Mouse (Mus musculus): ENCODE measurements around the gene Zfp692.

Gene Zfp692

GRCm38 (mm10) chr11:58307411-58308080 is 677 bp downstream of the Zfp692 start:
- peak in 1 of 2 experiments; percentile 25 for DNase-seq (ENCODE audit: low read depth in 1 of 2, low spot score in 2 of 2)

GRCm38 (mm10) chr11:58308661-58309060 is 1.8 kb downstream of the Zfp692 start:
- DNase-seq (ENCODE audit: low read depth in 1 of 2, low spot score in 2 of 2) = no peak

- no peak for DNase-seq (ENCODE audit: low read depth in 1 of 2, low spot score in 2 of 2)
Observed at GRCm38 (mm10) chr11:58314069-58314468, 7.2 kb downstream of the Zfp692 start.

GRCm38 (mm10) chr11:58315536-58316168 is 8.8 kb downstream of the Zfp692 start:
- no peak for DNase-seq (ENCODE audit: low read depth in 1 of 2, low spot score in 2 of 2)

- DNase-seq (ENCODE audit: low read depth in 1 of 2, low spot score in 2 of 2) = no peak
Observed at GRCm38 (mm10) chr11:58316344-58316743, 9.5 kb downstream of the Zfp692 start.

GRCm38 (mm10) chr11:58316768-58317390 is 10.0 kb downstream of the Zfp692 start:
- DNase-seq (ENCODE audit: low read depth in 1 of 2, low spot score in 2 of 2) = no peak

- peak; percentile 85 to 93 for DNase-seq (ENCODE audit: low read depth in 1 of 2, low spot score in 2 of 2)
Observed at GRCm38 (mm10) chr11:58322824-58323569, 16.1 kb downstream of the Zfp692 start.

- no peak for DNase-seq (ENCODE audit: low read depth in 1 of 2, low spot score in 2 of 2)
Observed at GRCm38 (mm10) chr11:58323570-58324340, 16.9 kb downstream of the Zfp692 start.

GRCm38 (mm10) chr11:58324614-58325229 is 17.9 kb downstream of the Zfp692 start:
- no peak for DNase-seq (ENCODE audit: low read depth in 1 of 2, low spot score in 2 of 2)

GRCm38 (mm10) chr11:58326781-58327180 is 19.9 kb downstream of the Zfp692 start:
- DNase-seq (ENCODE audit: low read depth in 1 of 2, low spot score in 2 of 2) = no peak

- no peak for DNase-seq (ENCODE audit: low read depth in 1 of 2, low spot score in 2 of 2)
Observed at GRCm38 (mm10) chr11:58329906-58330275, 23.0 kb downstream of the Zfp692 start.

GRCm38 (mm10) chr11:58330276-58331148 is 23.6 kb downstream of the Zfp692 start, which contains the start of the genes Zfp672 and Sh3bp5l:
Gene Zfp672, minus strand, starts transcription at chr11:58330339.
Gene Sh3bp5l, plus strand, starts transcription at chr11:58330724.
- DNase-seq (ENCODE audit: low read depth in 1 of 2, low spot score in 2 of 2) = peak; percentile 77 to 84

- DNase-seq (ENCODE audit: low read depth in 1 of 2, low spot score in 2 of 2) = no peak
Observed at GRCm38 (mm10) chr11:58331149-58331495, 24.3 kb downstream of the Zfp692 start.

GRCm38 (mm10) chr11:58331546-58331945 is 24.7 kb downstream of the Zfp692 start:
- no peak for DNase-seq (ENCODE audit: low read depth in 1 of 2, low spot score in 2 of 2)

GRCm38 (mm10) chr11:58334746-58335145 is 27.9 kb downstream of the Zfp692 start:
- DNase-seq (ENCODE audit: low read depth in 1 of 2, low spot score in 2 of 2) = no peak

GRCm38 (mm10) chr11:58346745-58347144 is 39.9 kb downstream of the Zfp692 start:
- no peak for DNase-seq (ENCODE audit: low read depth in 1 of 2, low spot score in 2 of 2)

- no peak for DNase-seq (ENCODE audit: low read depth in 1 of 2, low spot score in 2 of 2)
Observed at GRCm38 (mm10) chr11:58350628-58351027, 43.8 kb downstream of the Zfp692 start.

- DNase-seq (ENCODE audit: low read depth in 1 of 2, low spot score in 2 of 2) = no peak
Observed at GRCm38 (mm10) chr11:58351179-58351578, 44.3 kb downstream of the Zfp692 start.

Measured in monocyte, adult 2 months (primary cell).